Mouse (Mus musculus) c-Kit-positive CD71-negative TER-119-negative erythroid progenitor cells, embryonic 14.5 days (primary cell): ENCODE measurements around the gene Fzd10.
A peak's percentile ranks its signal among the peaks of the same experiment; 100 is the strongest.

Experiments
- DNase-seq: peaks from one replicate; pipeline ENCODE4 v3.0.0-alpha.2; 2013; ENCODE audit warnings: low read depth

Fzd10 gene

GRCm38 (mm10) chr5:128601036-128602019 is 684 bp downstream of the Fzd10 start:
- DNase-seq, result no peak

GRCm38 (mm10) chr5:128603693-128604092 is 3.0 kb downstream of the Fzd10 start:
- no peak for DNase-seq

- DNase-seq, result no peak
These were observed 6.0 kb downstream of the Fzd10 start for GRCm38 (mm10) chr5:128606596-128606995.

- no peak for DNase-seq
These were observed 8.4 kb downstream of the Fzd10 start for GRCm38 (mm10) chr5:128609091-128609490.

GRCm38 (mm10) chr5:128617621-128618020 is 17.0 kb downstream of the Fzd10 start:
- peak; percentile 23 for DNase-seq

GRCm38 (mm10) chr5:128619987-128620386 is 19.3 kb downstream of the Fzd10 start:
- DNase-seq, result no peak

GRCm38 (mm10) chr5:128620408-128620807 is 19.8 kb downstream of the Fzd10 start:
- DNase-seq, result no peak

GRCm38 (mm10) chr5:128627763-128628162 is 27.1 kb downstream of the Fzd10 start:
- no peak for DNase-seq

- DNase-seq, result no peak
These were observed 36.0 kb downstream of the Fzd10 start for GRCm38 (mm10) chr5:128636648-128637047.

- no peak for DNase-seq
These were observed 36.7 kb downstream of the Fzd10 start for GRCm38 (mm10) chr5:128637071-128638015.

GRCm38 (mm10) chr5:128638716-128639115 is 38.1 kb downstream of the Fzd10 start:
- DNase-seq, result no peak

- no peak for DNase-seq
These were observed 42.4 kb downstream of the Fzd10 start for GRCm38 (mm10) chr5:128643065-128643464.

- no peak for DNase-seq
These were observed 45.1 kb downstream of the Fzd10 start for GRCm38 (mm10) chr5:128645720-128646119.

GRCm38 (mm10) chr5:128646286-128646685 is 45.6 kb downstream of the Fzd10 start:
- DNase-seq, result no peak

GRCm38 (mm10) chr5:128647221-128647730 is 46.6 kb downstream of the Fzd10 start:
- DNase-seq, result no peak

- no peak for DNase-seq
These were observed 48.8 kb downstream of the Fzd10 start for GRCm38 (mm10) chr5:128649336-128649897.
